Mouse (Mus musculus): ENCODE measurements around the gene Rnf43.

Gene Rnf43

DNA sequence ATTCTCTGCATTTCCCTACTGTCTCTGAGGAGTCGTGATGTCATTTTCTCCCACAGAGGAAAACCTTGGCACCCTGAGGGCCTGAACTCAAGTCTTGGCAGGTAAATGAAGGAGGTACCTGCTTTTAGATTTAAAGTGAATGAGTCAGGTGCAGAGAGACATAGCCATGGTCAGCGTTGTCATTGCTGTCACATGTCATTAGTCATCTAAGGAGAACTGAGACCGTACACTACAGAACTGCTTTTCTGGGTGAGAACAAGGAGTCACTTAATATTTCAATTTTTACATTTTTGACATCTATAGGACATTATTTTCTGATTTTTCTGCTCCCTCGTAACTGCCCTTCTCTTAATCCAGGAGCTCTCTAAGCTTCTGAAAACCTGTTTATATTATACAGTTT lies 16.0 kb downstream of the Rnf43 start:
- no peak for DNase-seq

GRCm38 (mm10) chr11:87678976-87679375 lies 16.5 kb downstream of the Rnf43 start:
- DNase-seq: no peak

GRCm38 (mm10) chr11:87680786-87681185 lies 18.3 kb downstream of the Rnf43 start:
- DNase-seq: no peak

- DNase-seq: no peak
Measured at GRCm38 (mm10) chr11:87682096-87682495, 19.6 kb downstream of the Rnf43 start.

- DNase-seq: no peak
Measured at GRCm38 (mm10) chr11:87682838-87683571, 20.5 kb downstream of the Rnf43 start.

DNA sequence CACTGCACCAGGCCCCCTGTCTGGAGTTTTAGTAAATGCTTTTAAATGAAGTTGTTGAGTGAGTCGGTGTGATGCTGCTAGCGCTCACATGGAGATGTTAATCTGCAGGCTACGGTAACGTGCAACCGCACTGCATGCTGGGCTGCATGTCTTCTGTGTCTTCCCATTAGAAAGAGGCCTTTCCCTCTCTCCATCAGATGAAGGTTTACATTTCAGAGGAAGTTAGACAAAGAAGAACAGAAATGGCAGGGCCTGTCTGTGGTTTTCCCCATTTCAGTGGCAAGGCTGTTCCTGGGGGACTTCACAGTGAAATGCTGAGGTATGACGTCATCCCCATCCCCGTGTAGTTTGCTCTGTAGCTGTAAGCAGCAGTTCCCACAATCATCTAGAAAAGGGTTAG lies 23.9 kb downstream of the Rnf43 start:
- DNase-seq: no peak

DNA sequence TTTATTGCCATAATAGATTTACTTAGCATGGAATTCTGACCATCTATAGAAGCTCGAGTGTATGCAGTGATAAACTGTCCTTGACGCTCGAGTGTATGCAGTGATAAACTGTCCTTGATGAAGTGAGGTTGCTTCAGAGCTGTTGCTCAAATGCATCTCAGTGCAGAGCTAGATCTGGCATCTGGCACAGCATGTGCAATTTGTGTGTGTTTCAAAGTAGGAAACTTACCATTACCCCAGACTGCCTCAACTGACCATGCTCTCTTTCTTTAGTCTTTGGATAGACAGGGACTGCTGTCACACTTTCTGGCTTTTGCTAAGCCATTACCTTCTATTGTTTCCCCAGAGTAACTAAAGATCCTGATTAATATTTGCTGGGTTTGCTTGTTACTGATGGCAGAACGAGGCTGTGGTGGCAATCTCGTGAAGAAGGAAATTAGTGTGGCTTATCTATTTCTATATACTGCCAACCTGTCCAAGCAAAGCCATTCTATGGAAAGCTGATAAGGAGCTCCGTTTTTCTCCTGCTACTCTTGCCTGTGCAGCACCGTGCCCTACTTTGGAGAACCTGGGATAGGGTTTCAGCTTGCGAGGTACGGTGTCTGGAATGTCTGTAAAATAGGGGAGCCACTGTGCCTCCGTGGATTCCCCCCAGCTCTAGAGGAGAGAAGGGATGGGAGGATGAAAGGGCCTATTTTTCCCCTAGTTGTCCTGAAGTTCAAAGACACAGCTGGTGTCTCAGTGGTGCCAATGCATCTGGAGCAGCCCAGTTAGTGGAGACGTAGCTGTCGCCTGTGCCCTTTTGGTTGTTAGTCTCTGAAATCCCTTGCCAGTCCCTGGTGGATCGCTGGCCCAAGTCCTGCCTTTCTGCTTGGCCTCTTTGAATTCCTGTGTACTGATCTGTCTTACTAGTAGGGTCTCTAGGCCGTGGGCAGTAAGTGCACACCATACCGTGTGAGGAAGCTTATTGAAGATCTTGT lies 25.0 kb downstream of the Rnf43 start:
- no peak for DNase-seq

DNA sequence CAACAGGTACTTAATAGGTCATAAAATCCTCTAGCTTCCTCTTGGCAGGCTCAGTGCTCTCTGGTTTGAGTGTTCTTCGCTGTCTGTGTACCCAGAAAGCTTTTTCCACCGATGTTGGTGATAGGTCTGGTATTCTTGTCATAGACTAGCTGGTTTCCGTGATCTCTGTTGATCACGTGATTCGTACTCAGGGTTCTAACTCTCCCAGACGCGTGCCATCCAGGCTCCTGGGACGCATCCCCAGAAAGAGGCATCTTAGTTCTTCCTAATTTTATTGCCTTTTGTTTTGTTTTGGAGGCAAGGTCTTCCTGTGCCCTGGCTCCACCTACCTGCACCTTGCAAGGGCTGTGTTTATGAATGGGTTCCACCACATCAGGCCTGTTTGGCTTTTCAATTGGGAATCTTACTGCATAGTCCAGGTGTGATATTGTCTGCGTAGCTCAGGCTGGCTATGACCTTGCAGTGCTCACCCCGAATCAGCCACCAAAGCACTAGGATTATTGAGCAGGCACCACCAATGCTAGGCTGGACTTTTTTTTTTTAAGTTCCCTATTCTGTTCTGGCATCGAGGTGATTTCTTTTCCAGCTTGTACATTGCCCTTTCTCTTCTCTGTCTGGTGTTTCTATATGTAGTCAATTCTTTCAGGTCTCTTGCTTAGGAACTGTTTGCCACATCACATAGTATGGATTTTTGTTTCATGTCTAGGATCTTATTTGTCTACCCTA lies 26.1 kb downstream of the Rnf43 start:
- no peak for DNase-seq

- peak; percentile 80 to 84 for DNase-seq
Measured at GRCm38 (mm10) chr11:87689402-87689808, 26.9 kb downstream of the Rnf43 start.

- no peak for DNase-seq
Measured at GRCm38 (mm10) chr11:87690054-87690740, 27.7 kb downstream of the Rnf43 start.

DNA sequence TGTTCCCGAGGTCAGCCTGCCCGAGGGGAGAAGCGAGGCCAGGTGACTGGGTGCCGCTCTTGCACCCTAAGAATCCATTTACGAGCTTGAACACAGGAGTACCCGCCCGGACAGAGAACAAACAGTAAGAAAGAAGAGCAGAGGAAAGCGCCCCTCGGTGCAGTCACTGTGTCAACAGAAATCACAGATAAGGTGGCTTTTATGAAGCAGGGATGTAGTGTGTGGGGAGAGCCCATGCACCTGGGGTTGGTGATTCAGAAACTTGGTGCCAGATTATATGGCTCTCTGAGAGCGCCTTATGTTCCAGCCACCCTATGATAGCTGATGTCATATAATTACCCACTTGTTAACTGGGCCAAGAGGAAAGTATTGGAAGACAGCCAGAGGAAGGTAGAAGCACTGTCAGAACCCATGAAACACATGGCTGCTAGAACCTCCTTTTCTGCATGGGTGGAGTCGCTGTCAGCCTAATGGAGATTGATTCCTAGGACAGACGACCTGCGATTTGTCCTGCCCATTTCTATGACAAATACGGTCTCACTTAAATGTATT lies 34.7 kb downstream of the Rnf43 start:
- no peak for DNase-seq

- no peak for DNase-seq
Measured at GRCm38 (mm10) chr11:87698126-87698525, 35.6 kb downstream of the Rnf43 start.

GRCm38 (mm10) chr11:87701108-87701507 lies 38.6 kb downstream of the Rnf43 start:
- no peak for DNase-seq

DNA sequence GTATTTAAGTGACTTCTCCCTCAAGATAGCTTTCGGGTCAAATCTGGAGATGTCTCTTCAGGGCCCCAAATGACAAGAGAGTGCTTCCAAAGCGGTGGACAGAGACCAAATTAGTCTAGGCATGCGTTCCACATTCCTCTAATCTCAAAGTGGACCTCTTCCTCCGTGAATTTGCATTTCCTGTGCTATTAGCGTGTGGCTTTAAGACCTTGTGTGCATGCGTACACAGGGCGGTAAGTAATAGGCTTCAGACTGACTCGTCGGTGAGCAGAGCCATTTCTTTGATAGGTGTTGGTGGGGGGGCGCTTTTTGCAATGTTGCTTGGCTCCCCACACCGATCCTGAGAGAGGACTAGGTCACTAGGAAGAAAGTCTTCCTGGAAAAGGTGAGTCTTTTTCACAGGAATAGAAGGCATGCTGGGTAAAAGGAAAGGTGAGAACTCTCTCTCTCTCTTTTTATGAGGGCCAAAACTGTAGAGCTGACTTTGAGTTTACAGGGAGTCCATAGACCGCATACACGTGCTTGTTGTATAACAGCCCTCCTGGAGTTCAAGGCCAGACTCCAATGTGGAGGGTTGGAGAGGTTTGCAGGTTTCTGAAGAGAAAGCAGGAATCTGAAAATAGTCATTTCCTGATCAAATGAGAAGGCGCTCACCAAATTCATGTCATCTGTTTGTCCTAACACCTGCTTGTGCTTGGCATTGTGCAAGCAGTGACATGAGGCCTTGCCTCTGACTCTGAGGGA lies 39.5 kb downstream of the Rnf43 start:
- no peak for DNase-seq

GRCm38 (mm10) chr11:87703654-87704053 lies 41.1 kb downstream of the Rnf43 start:
- DNase-seq: no peak

DNA sequence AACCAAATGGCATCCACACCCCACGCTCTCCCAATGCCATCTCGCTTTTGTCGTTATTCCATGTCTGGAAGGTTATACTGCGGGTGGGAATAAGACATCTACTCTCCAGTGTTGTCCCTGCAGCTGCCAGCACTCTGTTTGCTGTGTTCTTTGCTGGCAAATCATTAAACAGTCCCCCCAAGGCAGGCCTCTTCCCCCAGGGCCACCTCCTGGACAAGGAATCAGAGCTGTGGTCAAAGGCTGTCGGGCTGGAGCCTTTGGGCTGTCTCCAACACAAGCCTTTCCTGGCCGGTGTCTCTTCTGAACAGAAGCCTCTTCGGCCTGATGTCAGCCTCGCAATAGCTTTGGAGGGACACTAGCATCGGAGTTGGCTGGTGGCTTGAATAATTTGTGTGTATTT lies 41.8 kb downstream of the Rnf43 start:
- DNase-seq: peak; percentile 60 to 83

- DNase-seq: no peak
Measured at GRCm38 (mm10) chr11:87707570-87707969, 45.0 kb downstream of the Rnf43 start.

- no peak for DNase-seq
Measured at GRCm38 (mm10) chr11:87708979-87709378, 46.5 kb downstream of the Rnf43 start.

DNA sequence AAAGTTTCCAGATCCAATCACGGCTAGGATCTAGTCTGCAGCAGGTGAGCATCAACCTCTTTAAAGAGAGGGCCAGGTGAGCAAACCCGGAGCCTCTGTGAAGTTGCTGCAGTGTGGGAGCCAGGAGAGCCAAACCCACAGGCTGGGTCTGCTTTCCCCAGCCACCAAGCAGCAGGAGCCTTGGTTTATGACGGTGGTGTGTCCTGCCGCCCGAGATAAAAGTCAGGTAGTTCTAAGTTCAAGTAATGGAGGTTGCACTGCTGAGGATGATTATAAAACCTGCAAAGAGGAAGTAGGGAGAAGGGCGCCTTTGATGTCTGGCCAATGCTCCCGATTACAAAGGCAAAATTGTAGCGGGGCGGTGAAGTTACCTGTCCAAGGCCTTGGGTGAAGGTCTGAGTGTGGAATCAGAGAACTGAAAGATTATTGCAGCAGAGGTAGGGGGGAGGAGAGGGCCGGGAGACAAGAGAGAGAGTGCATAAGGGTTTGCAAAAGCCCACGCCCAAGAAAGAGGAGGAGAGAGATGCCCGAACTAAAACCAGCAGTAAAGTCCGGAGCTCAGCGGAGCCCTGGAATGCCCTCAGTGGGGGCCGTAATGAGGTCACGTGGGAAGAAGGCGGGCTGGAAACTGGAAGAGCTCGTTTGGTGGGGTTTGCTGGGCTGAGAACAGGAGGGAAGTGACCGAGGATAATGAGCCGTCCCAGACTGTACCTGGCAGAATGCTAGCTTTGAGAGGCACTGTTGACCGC lies 47.2 kb downstream of the Rnf43 start:
- peak; percentile 78 to 88 for DNase-seq

DNA sequence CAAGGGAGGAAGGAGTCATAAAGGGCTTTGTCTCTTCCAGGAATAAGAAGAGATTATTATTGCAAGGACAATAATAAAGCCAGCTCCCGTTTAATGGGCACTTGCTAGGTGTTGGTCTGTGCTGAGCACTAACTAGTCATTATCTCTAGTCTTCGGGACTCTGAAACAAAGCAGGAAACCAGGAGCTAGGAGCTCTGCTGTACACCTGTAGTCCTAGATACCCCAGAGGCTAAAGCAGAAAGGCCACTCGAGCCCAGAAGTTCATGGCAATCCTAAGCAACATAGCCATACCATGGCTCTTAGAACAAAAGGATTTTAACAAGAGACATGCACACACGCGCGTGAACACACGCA lies 47.7 kb downstream of the Rnf43 start:
- DNase-seq: no peak

GRCm38 (mm10) chr11:87712188-87712587 lies 49.7 kb downstream of the Rnf43 start:
- no peak for DNase-seq
